Mouse (Mus musculus) kidney, embryonic 15.5 days (tissue): Measurements from ENCODE around the gene Hamp. TPM values are rescaled to one million over a fixed set of nuclear protein-coding genes. Genes with fewer than 3 reads are reported as not detected.
"Not testable (repeated sequence)": the region's sequence is repeated elsewhere in the genome, so short reads cannot be mapped to it uniquely, and the experiment has no call there.

Experiments used
- ATAC-seq: fragments of 200-750 bp; cut with Nextera tagmentation; replicated peaks from 2 replicates; pipeline ENCODE4 v1.8.0; 2017; ENCODE audit warnings: moderate TSS enrichment; ENCODE audit not compliant: low FRiP score
- H3K27ac ChIP-seq: fragments of 300-500 bp; sonication (generic); 2 replicates; pipeline ENCODE4 v1.5.1; 2015; ENCODE audit warnings: mild to moderate bottlenecking, inconsistent platforms
- H3K27me3 ChIP-seq: fragments of 300-500 bp; sonication (generic); 2 replicates; pipeline ENCODE4 v1.6.1; 2015; ENCODE audit warnings: inconsistent platforms
- H3K36me3 ChIP-seq: fragments of 300-500 bp; sonication (generic); 2 replicates; pipeline ENCODE4 v1.6.1; 2015; ENCODE audit warnings: inconsistent platforms
- H3K4me1 ChIP-seq: fragments of 300-500 bp; sonication (generic); 2 replicates; pipeline ENCODE4 v1.6.1; 2015; ENCODE audit warnings: inconsistent platforms
- H3K4me2 ChIP-seq: fragments of 300-500 bp; sonication (generic); 2 replicates; pipeline ENCODE4 v1.6.1; 2015; ENCODE audit warnings: moderate library complexity, mild to moderate bottlenecking, inconsistent platforms
- H3K4me3 ChIP-seq: fragments of 300-500 bp; sonication (generic); replicated peaks from 2 replicates; pipeline ENCODE4 v1.5.1; 2015; ENCODE audit warnings: mild to moderate bottlenecking, inconsistent platforms
- H3K9ac ChIP-seq: fragments of 300-500 bp; sonication (generic); 2 replicates; pipeline ENCODE4 v1.6.1; 2015; ENCODE audit warnings: mild to moderate bottlenecking, inconsistent platforms
- H3K9me3 ChIP-seq: fragments of 300-500 bp; sonication (generic); replicated peaks from 2 replicates; pipeline ENCODE4 v1.6.1; 2016; ENCODE audit warnings: inconsistent platforms
- WGBS: fragments of 180-500 bp; shearing (Covaris S2); methylation state at CpG from one replicate; pipeline ENCODE4 v1.1.7; 2015; ENCODE audit warnings: mixed read lengths; 5-methylcytosine and 5-hydroxymethylcytosine counted together
- polyA plus RNA-seq: library from polyadenylated mRNA; unstranded; fragments of >200 nt; fragmentation: Nextera tagmentation; extraction: Ambion mirVana; gene quantifications from 2 replicates; pipeline ENCODE4 v1.2.1, GENCODE M21; 2015

Gene Hamp
- polyA plus RNA-seq, 1 experiment from 2014 or later, result not detected

DNA sequence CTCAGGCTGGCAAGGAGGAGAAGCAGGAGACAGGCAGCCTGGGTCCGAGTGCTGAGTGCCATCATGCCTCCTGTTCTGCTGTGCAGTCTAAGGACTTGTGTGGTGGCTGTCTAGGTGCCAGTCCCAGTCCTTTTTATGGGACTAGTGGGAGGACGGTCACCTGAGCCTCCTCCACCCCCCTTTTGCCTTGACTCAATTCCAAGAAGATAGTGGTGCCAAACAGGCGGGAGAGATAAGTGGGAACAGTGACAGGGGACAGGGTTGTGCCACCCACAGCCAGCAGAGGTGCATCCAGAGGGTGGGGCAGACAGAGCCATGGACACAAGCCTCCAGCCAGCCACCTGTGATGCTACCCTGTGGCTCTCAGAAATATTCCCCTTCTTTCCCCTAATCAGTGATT lies 19.8 kb downstream of the Hamp start:
- H3K27ac ChIP-seq, result no peak overlapping the region
- H3K27me3 ChIP-seq, result no peaks in the 10 kb centered on the region
- no peak overlapping the region for H3K4me2 ChIP-seq
- no peaks in the 10 kb centered on the region for H3K36me3 ChIP-seq
- H3K4me3 ChIP-seq, result no peak overlapping the region
- H3K4me1 ChIP-seq, result no peaks in the 10 kb centered on the region
- no peak overlapping the region for H3K9ac ChIP-seq
- 53% methylated on average over 3 of the region's 3 CpGs for WGBS
- no peak for ATAC-seq
- H3K9me3 ChIP-seq, result no peaks in the 10 kb centered on the region

- H3K4me3 ChIP-seq, H3K4me2 ChIP-seq, H3K27me3 ChIP-seq, H3K4me1 ChIP-seq, H3K9me3 ChIP-seq, H3K9ac ChIP-seq, ATAC-seq, H3K36me3 ChIP-seq, H3K27ac ChIP-seq: not testable (repeated sequence)
- 35% methylated on average over 3 of the region's 3 CpGs for WGBS
These were observed 21.3 kb downstream of the Hamp start for GRCm38 (mm10) chr7:30922490-30922889.

DNA sequence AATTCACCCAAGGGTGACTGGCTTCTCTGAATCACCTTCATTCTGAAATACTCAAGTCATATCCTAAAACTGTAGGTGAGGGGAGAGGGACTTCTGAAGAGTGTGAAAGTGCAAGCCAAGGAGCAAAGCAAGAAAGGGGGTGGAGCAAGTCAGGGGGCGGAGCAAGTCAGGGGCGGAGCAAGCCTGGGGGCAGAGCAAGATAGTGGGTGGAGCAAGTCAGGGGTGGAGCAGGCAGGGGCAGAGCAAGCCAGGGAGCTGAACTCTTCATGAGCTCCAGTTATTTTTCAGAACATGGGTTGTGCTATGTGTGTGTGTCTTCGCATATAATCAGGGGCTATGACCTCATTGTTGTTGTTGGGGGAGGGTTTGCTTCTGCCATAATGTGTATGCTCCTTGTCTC lies 23.6 kb downstream of the Hamp start:
- no peaks in the 10 kb centered on the region for H3K36me3 ChIP-seq
- no peak overlapping the region for H3K9ac ChIP-seq
- no peaks in the 10 kb centered on the region for H3K27me3 ChIP-seq
- no peaks in the 10 kb centered on the region for H3K4me1 ChIP-seq
- H3K9me3 ChIP-seq, result no peaks in the 10 kb centered on the region
- no peak overlapping the region for H3K4me2 ChIP-seq
- 63% methylated on average over 3 of the region's 3 CpGs for WGBS
- no peak for ATAC-seq
- no peak overlapping the region for H3K27ac ChIP-seq
- H3K4me3 ChIP-seq, result no peak overlapping the region

DNA sequence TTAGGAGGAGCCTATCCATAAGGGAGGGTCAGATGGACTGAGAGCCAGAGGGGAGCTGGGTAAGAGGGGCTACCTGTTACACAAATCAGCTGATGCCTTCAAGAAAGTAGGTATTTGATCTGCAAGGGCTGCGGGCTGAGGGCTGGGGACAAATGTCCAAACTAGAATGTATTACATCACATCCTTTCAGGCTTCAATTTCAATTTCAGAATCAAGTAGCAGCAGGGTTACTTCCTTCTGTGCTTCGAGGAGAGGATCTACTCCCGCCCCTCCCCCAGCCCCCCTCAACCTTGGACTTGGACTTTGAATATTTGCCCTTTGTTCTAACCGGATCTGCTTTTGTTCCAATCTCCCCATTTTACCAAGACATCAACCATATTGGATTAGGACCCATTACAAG lies 26.6 kb downstream of the Hamp start:
- 51% methylated on average over 4 of the region's 4 CpGs for WGBS
- Histone ChIP-seq H3K9ac (no peak overlapping the region), H3K4me2 (no peak overlapping the region), H3K27me3 (no peaks in the 10 kb centered on the region), H3K9me3 (no peaks in the 10 kb centered on the region), H3K27ac (no peak overlapping the region), H3K4me3 (no peak overlapping the region), H3K4me1 (no peaks in the 10 kb centered on the region), H3K36me3 (no peaks in the 10 kb centered on the region)
- no peak for ATAC-seq

GRCm38 (mm10) chr7:30916713-30917112 lies 27.1 kb downstream of the Hamp start:
- no peaks in the 10 kb centered on the region for H3K4me1 ChIP-seq
- WGBS, result 24% methylated on average over 6 of the region's 6 CpGs
- ATAC-seq, result no peak

DNA sequence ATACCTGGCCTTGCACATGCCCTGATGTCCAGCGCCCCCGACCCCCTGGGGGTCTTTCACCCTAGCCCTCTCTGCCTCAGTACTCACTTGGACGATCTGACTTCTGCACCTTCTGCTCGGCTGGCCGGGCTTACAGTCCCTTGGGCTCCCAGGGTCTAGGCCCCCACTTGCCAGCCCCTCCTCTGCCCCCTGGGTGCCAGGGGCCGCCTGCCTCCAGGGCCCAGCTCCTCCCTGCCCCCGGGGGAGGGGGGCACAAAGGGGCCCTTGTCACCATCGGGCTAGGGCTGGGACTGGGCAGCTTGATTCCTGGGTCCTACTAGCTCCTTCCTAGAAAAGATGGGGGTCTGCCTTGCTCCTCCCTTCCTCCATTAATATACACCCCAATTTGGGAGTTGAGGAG lies 29.1 kb downstream of the Hamp start, which contains the start of gene Mag:
TSS of gene Mag (minus strand) at position 142 of the 400 bp plus-strand sequence.
- no peak for ATAC-seq
- H3K27me3 ChIP-seq, result no peaks in the 10 kb centered on the region
- no peak within 1 kb of the TSS for H3K27ac ChIP-seq
- WGBS, result 66% methylated on average over 8 of the region's 8 CpGs
- no peak within 1 kb of the TSS for H3K4me2 ChIP-seq
- H3K9me3 ChIP-seq, result no peaks in the 10 kb centered on the region
- no peak within 1 kb of the TSS for H3K9ac ChIP-seq
- H3K4me3 ChIP-seq, result no peak within 1 kb of the TSS
- H3K36me3 ChIP-seq, result no peaks in the 10 kb centered on the region
- no peaks in the 10 kb centered on the region for H3K4me1 ChIP-seq

More at GRCm38 (mm10) chr7:30916713-30917112, 27.1 kb downstream of the Hamp start:
- Histone ChIP-seq H3K4me3 (no peak overlapping the region), H3K9ac (no peak overlapping the region), H3K27ac (no peak overlapping the region), H3K9me3 (no peaks in the 10 kb centered on the region), H3K4me2 (no peak overlapping the region), H3K36me3 (no peaks in the 10 kb centered on the region), H3K27me3 (no peaks in the 10 kb centered on the region)

DNA sequence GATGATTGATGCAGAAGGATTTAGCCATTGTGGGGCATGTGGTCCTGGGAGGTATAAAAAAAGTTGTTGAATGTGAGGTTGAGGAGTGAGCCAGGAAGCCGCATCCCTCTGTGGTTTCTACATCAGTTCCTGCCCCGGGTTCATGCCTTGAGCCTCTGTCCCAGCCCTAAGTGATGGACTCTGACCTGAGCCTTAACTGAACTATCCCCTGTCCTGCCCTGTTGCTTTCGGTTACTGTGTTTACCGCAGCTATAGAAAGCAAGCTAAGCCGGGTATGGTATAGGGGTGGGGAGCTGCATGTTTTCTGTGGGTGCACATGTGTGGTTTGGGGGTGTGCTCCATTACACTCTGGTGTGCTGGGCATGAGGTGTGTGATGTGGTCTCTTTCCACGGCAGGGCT lies 34.1 kb downstream of the Hamp start:
- WGBS, result 84% methylated on average over 6 of the region's 6 CpGs

GRCm38 (mm10) chr7:30908992-30909431 lies 34.8 kb downstream of the Hamp start:
- Histone ChIP-seq H3K4me1 (peaks cover 13% of the 10 kb centered on the region), H3K4me2 (peak overlapping the region; percentile 71), H3K4me3 (peak overlapping the region; percentile 40), H3K36me3 (no peaks in the 10 kb centered on the region), H3K27ac (no peak overlapping the region), H3K27me3 (peaks cover 7% of the 10 kb centered on the region), H3K9ac (no peak overlapping the region), H3K9me3 (no peaks in the 10 kb centered on the region)
- 27% methylated on average over 16 of the region's 17 CpGs for WGBS
- ATAC-seq, result peak; percentile 50; the same call in 1 of the 2 replicates

More for the DNA sequence above, 34.1 kb downstream of the Hamp start:
- ATAC-seq, result no peak
- H3K27me3 ChIP-seq, result peaks cover 7% of the 10 kb centered on the region
- H3K27ac ChIP-seq, result no peak overlapping the region
- no peaks in the 10 kb centered on the region for H3K9me3 ChIP-seq
- peaks cover 13% of the 10 kb centered on the region for H3K4me1 ChIP-seq
- no peak overlapping the region for H3K4me3 ChIP-seq
- no peaks in the 10 kb centered on the region for H3K36me3 ChIP-seq
- no peak overlapping the region for H3K9ac ChIP-seq
- no peak overlapping the region for H3K4me2 ChIP-seq

GRCm38 (mm10) chr7:30908277-30908991 lies 35.4 kb downstream of the Hamp start:
- H3K27ac ChIP-seq, result no peak overlapping the region
- no peaks in the 10 kb centered on the region for H3K9me3 ChIP-seq
- no peak overlapping the region for H3K9ac ChIP-seq
- peak; percentile 86 for ATAC-seq
- WGBS, result 1% methylated on average over 24 of the region's 26 CpGs
- H3K4me2 ChIP-seq, result peak overlapping the region; percentile 71
- peaks cover 7% of the 10 kb centered on the region for H3K27me3 ChIP-seq
- peak overlapping the region; percentile 40 for H3K4me3 ChIP-seq
- H3K4me1 ChIP-seq, result peaks cover 13% of the 10 kb centered on the region
- H3K36me3 ChIP-seq, result no peaks in the 10 kb centered on the region

GRCm38 (mm10) chr7:30904042-30904441 lies 39.8 kb downstream of the Hamp start:
- Histone ChIP-seq H3K4me1 (peaks cover 18% of the 10 kb centered on the region), H3K4me3 (no peak overlapping the region), H3K9ac (no peak overlapping the region), H3K4me2 (no peak overlapping the region), H3K9me3 (no peaks in the 10 kb centered on the region), H3K27me3 (peaks cover 7% of the 10 kb centered on the region), H3K27ac (no peak overlapping the region), H3K36me3 (no peaks in the 10 kb centered on the region)
- no peak for ATAC-seq
- 46% methylated on average over 4 of the region's 4 CpGs for WGBS

DNA sequence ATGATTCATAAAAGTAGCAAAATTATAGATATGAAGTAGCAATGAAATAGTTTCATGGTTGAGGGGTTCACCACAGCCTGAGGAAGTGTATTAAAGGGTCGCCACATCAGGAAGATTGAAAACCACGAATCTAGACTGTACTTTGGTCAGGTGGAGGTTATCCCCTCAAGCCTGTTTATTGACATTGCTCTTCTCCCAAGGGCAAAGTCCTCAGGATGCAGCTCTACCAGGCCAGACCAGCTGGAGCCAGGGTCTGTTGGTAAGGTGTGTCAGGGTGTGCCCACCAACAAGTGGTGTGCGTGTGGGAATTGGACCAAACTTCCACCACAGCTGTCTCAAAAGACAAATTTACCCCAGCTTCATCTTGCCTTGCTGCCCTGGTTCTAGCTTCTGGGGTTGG lies 48.6 kb downstream of the Hamp start:
- Histone ChIP-seq H3K9me3 (no peaks in the 10 kb centered on the region), H3K27ac (no peak overlapping the region)
- ATAC-seq, result no peak

GRCm38 (mm10) chr7:30892515-30892914 lies 51.3 kb downstream of the Hamp start:
- H3K4me2 ChIP-seq, result no peak overlapping the region
- no peak overlapping the region for H3K9ac ChIP-seq
- 45% methylated on average over 3 of the region's 3 CpGs for WGBS
- no peaks in the 10 kb centered on the region for H3K27me3 ChIP-seq
- peaks cover 8% of the 10 kb centered on the region; the same call in 1 of the 2 replicates for H3K4me1 ChIP-seq
- H3K9me3 ChIP-seq, result no peaks in the 10 kb centered on the region
- ATAC-seq, result peak; percentile 43; the same call in 1 of the 2 replicates
- no peak overlapping the region for H3K4me3 ChIP-seq
- peak overlapping the region; percentile 75 for H3K27ac ChIP-seq
- no peaks in the 10 kb centered on the region for H3K36me3 ChIP-seq

More for the DNA sequence above, 48.6 kb downstream of the Hamp start:
- no peak overlapping the region for H3K9ac ChIP-seq
- WGBS, result 87% methylated on average over 3 of the region's 3 CpGs
- peaks cover 13% of the 10 kb centered on the region; the same call in 1 of the 2 replicates for H3K4me1 ChIP-seq
- H3K36me3 ChIP-seq, result no peaks in the 10 kb centered on the region
- H3K27me3 ChIP-seq, result no peaks in the 10 kb centered on the region
- no peak overlapping the region for H3K4me3 ChIP-seq
- no peak overlapping the region for H3K4me2 ChIP-seq
